Mouse (Mus musculus) sigmoid colon, adult 10 weeks (tissue): ENCODE data around the gene Cyp3a41b. TPM values are rescaled to one million over a fixed set of nuclear protein-coding genes. Genes with fewer than 3 reads are reported as not detected.

Source experiments
- polyA plus RNA-seq: library from polyadenylated mRNA; stranded (reverse); fragments of 350-450 nt; fragmentation: Illumina TruSeq; extraction: RNeasy Lipid Tissue Mini Kit (QIAGEN cat#74804); gene quantifications from one replicate; pipeline ENCODE4 v1.2.3, GENCODE M21; 2014; ENCODE audit warnings: low read depth, low replicate concordance

Cyp3a41b gene
- polyA plus RNA-seq, result not detected

DNA sequence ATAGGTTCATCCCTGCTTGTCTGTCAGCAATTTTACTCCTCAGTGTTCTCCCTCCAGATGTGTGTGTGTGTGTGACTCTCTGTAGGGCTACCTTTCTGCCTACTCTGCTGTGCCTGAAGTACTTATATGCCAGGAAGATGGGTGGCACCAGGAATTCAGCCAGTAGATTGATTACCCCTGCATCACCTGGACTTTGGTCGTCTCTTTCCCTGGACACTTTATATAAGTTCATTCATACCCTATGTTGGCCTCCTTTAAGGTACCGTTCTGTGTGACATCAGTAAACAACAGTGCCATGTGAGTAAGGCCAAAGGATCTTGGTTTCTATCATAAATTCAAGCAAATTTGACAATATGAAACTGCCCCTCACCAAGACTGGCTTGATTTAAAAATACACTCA, at the start of gene Cyp3a41b:
Gene Cyp3a41b (minus strand): TSS at position 101 of the 400 bp plus-strand sequence.

Other genes starting within 250 kb of the Cyp3a41b start
- gene Cyp3a57, start 239.5 kb downstream of the Cyp3a41b start, polyA plus RNA-seq, result not detected
- gene Cyp3a16, start 115.0 kb downstream of the Cyp3a41b start, polyA plus RNA-seq, result not detected
- not detected for gene Cyp3a41a, start 135.4 kb upstream of the Cyp3a41b start, polyA plus RNA-seq
- not detected for gene Cyp3a44, start 221.1 kb upstream of the Cyp3a41b start, polyA plus RNA-seq